Mouse (Mus musculus) heart, embryonic 16.5 days (tissue): ENCODE measurements around the gene Vcl. TPM values are rescaled to one million over a fixed set of nuclear protein-coding genes. Genes with fewer than 3 reads are reported as not detected.

ENCODE experiments used
- ATAC-seq: fragments of 200-750 bp; cut with Nextera tagmentation; replicated peaks from 2 replicates; pipeline ENCODE4 v1.8.0; 2017; ENCODE audit warnings: moderate number of reproducible peaks; ENCODE audit not compliant: insufficient read depth, low FRiP score; ENCODE audit errors: extremely low read depth
- H3K27ac ChIP-seq: fragments of 300-500 bp; sonication (generic); 2 replicates; pipeline ENCODE4 v1.5.1; 2014; ENCODE audit warnings: mild to moderate bottlenecking, low read length, control low read depth, moderate library complexity
- H3K27me3 ChIP-seq: fragments of 300-500 bp; sonication (generic); 2 replicates; pipeline ENCODE4 v1.6.1; 2014; ENCODE audit warnings: low read length, mixed read lengths; ENCODE audit not compliant: control insufficient read depth, insufficient read depth
- H3K36me3 ChIP-seq: fragments of 300-500 bp; sonication (generic); 2 replicates; pipeline ENCODE4 v1.6.1; 2014; ENCODE audit not compliant: control insufficient read depth, insufficient read depth
- H3K4me1 ChIP-seq: fragments of 300-500 bp; sonication (generic); 2 replicates; pipeline ENCODE4 v1.6.1; 2014; ENCODE audit warnings: low read length, mixed read lengths; ENCODE audit not compliant: control insufficient read depth, insufficient read depth
- H3K4me2 ChIP-seq: fragments of 300-500 bp; sonication (generic); 2 replicates; pipeline ENCODE4 v1.6.1; 2014; ENCODE audit warnings: low read depth, mild to moderate bottlenecking, control low read depth, low read length
- H3K4me3 ChIP-seq: fragments of 300-500 bp; sonication (generic); 2 replicates; pipeline ENCODE4 v1.5.1; 2014; ENCODE audit warnings: mild to moderate bottlenecking, control low read depth, low read length
- H3K9ac ChIP-seq: fragments of 300-500 bp; sonication (generic); 2 replicates; pipeline ENCODE4 v1.6.1; 2014; ENCODE audit warnings: low read length, control low read depth
- H3K9me3 ChIP-seq: fragments of 300-500 bp; sonication (generic); replicated peaks from 2 replicates; pipeline ENCODE4 v1.6.1; 2016; ENCODE audit warnings: low read length; ENCODE audit not compliant: control insufficient read depth
- WGBS: fragments of 180-500 bp; shearing (Covaris S2); extraction: QIAGEN DNeasy Blood & Tissue Kit; methylation state at CpG from one replicate; pipeline ENCODE4 v1.1.7; 2014; 5-methylcytosine and 5-hydroxymethylcytosine counted together
- polyA plus RNA-seq: library from polyadenylated mRNA; unstranded; fragments of >200 nt; fragmentation: Nextera tagmentation; extraction: Ambion mirVana; gene quantifications from 2 replicates; pipeline ENCODE4 v1.2.1, GENCODE M21; 2015

Gene Vcl
- polyA plus RNA-seq, 1 experiment from 2014 or later: 89.3 TPM

GRCm38 (mm10) chr14:20985482-20985881 is 56.3 kb downstream of the Vcl start:
- no peaks in the 10 kb centered on the region for H3K27me3 ChIP-seq
- ATAC-seq: no peak
- peaks cover 6% of the 10 kb centered on the region for H3K4me1 ChIP-seq
- H3K9me3 ChIP-seq: no peaks in the 10 kb centered on the region
- WGBS: 44% methylated on average over 3 of the region's 3 CpGs
- no peak overlapping the region for H3K4me2 ChIP-seq
- peaks cover 26% of the 10 kb centered on the region for H3K36me3 ChIP-seq
- no peak overlapping the region for H3K4me3 ChIP-seq
- H3K9ac ChIP-seq: no peak overlapping the region
- H3K27ac ChIP-seq: no peak overlapping the region

GRCm38 (mm10) chr14:20991492-20991891 is 62.3 kb downstream of the Vcl start:
- peaks cover 7% of the 10 kb centered on the region for H3K4me1 ChIP-seq
- no peaks in the 10 kb centered on the region for H3K9me3 ChIP-seq
- 78% methylated on average over 1 of the region's 1 CpGs for WGBS
- no peak overlapping the region for H3K9ac ChIP-seq
- H3K27me3 ChIP-seq: no peaks in the 10 kb centered on the region
- no peak overlapping the region for H3K4me2 ChIP-seq
- H3K4me3 ChIP-seq: no peak overlapping the region
- no peak for ATAC-seq
- H3K27ac ChIP-seq: no peak overlapping the region
- H3K36me3 ChIP-seq: peaks cover 25% of the 10 kb centered on the region

- no peak overlapping the region for H3K4me2 ChIP-seq
- H3K4me3 ChIP-seq: no peak overlapping the region
- peaks cover 7% of the 10 kb centered on the region for H3K4me1 ChIP-seq
- no peak overlapping the region for H3K9ac ChIP-seq
- ATAC-seq: no peak
- WGBS: 57% methylated on average over 3 of the region's 3 CpGs
- H3K36me3 ChIP-seq: peaks cover 21% of the 10 kb centered on the region
- H3K9me3 ChIP-seq: no peaks in the 10 kb centered on the region
- H3K27me3 ChIP-seq: no peaks in the 10 kb centered on the region
- H3K27ac ChIP-seq: no peak overlapping the region
Measured at GRCm38 (mm10) chr14:20993067-20993691, 64.0 kb downstream of the Vcl start.

DNA sequence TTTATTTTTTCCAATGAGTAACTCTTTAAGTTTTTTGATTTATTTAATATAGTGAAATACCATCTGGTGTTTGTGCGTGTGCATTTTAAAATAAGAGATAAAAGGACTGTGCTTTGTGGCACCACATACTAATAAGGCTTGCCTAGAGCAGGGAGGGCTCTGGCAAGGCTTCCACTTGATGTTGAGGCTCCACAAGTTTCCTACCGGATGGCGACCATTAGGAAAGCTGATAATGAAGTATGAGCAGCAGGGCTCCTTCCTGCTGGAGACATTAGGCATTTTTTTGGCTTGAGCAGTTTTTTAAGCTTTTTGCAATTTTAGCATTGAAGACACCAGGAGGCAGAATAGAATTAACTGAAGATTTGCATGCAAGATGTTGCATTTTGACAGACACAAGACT is 65.3 kb downstream of the Vcl start:
- Histone ChIP-seq H3K4me2 (no peak overlapping the region), H3K27ac (peak overlapping the region; percentile 61), H3K4me1 (peaks cover 7% of the 10 kb centered on the region), H3K9me3 (no peaks in the 10 kb centered on the region), H3K9ac (no peak overlapping the region), H3K27me3 (no peaks in the 10 kb centered on the region), H3K36me3 (peaks cover 21% of the 10 kb centered on the region), H3K4me3 (no peak overlapping the region)
- WGBS: 41% methylated on average over 3 of the region's 3 CpGs
- no peak for ATAC-seq

DNA sequence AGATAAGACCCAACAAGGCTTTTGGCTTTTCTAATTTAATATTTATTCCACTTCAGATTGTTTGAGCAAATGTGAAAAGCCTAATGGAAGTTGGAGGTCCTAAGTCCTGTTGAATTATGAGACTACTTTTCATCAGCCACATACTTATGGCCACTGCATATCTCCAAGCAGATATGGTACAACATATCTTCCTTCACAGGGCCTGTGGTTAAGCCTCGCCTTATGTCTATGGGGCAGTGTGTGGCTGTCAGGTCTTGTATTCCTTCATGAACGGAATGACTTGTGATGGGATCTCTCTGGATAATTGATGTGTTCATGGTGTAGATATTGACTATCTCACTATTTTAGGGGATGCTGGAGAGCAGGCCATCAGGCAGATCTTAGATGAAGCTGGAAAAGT is 66.3 kb downstream of the Vcl start:
- ATAC-seq: no peak
- Histone ChIP-seq H3K4me2 (no peak overlapping the region), H3K9ac (no peak overlapping the region), H3K4me1 (peaks cover 7% of the 10 kb centered on the region), H3K36me3 (peaks cover 20% of the 10 kb centered on the region), H3K27ac (no peak overlapping the region), H3K9me3 (no peaks in the 10 kb centered on the region), H3K27me3 (no peaks in the 10 kb centered on the region), H3K4me3 (no peak overlapping the region)
- 81% methylated on average over 2 of the region's 2 CpGs for WGBS

DNA sequence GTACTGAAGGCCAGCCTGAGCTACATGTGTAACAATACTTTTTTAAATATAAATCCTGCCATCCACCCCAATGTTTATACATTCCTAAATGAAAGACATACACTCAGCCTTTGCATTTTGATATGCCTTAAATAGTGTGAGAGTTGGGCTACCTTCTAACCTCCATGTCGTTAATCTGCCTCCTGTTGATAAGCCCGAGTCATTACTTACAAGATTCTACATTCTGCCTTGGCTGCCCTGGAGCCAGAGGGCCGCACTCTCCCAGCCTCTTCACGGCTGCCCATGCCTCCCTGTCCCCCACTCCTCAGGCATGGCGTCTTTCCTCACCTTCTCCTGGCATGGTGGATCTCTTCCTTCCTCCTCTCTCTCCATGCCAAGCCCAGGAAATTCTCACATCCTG is 67.2 kb downstream of the Vcl start:
- Histone ChIP-seq H3K9ac (no peak overlapping the region), H3K27me3 (no peaks in the 10 kb centered on the region), H3K9me3 (no peaks in the 10 kb centered on the region), H3K4me1 (peaks cover 7% of the 10 kb centered on the region), H3K4me3 (no peak overlapping the region), H3K4me2 (no peak overlapping the region), H3K27ac (no peak overlapping the region), H3K36me3 (peaks cover 23% of the 10 kb centered on the region)
- 44% methylated on average over 5 of the region's 5 CpGs for WGBS
- no peak for ATAC-seq

DNA sequence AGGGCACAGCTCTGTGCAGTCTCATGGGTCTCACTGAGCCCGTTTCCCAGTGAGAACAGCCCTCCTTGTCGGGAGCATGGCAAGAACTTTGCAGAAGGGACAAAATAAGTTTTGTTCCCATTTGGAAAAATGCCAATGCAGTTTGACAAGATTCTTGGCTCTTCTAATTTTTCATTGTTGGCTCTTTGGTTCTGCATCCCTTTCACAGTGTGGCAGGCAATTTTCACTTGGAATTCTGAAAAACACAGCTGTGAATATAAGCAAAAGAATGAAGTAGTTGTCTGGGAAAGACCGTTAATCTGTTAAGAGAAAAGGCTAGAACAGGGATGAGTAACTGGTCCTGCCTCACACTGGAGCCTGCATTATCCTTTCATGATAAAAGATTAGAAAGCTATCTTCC is 68.3 kb downstream of the Vcl start:
- no peaks in the 10 kb centered on the region for H3K27me3 ChIP-seq
- H3K27ac ChIP-seq: no peak overlapping the region
- no peak overlapping the region for H3K4me2 ChIP-seq
- ATAC-seq: no peak
- no peak overlapping the region for H3K9ac ChIP-seq
- H3K36me3 ChIP-seq: peaks cover 17% of the 10 kb centered on the region
- WGBS: 57% methylated on average over 3 of the region's 3 CpGs
- peaks cover 7% of the 10 kb centered on the region for H3K4me1 ChIP-seq
- no peaks in the 10 kb centered on the region for H3K9me3 ChIP-seq
- H3K4me3 ChIP-seq: no peak overlapping the region

- peaks cover 25% of the 10 kb centered on the region for H3K36me3 ChIP-seq
- no peak overlapping the region for H3K9ac ChIP-seq
- H3K4me3 ChIP-seq: no peak overlapping the region
- no peak overlapping the region for H3K27ac ChIP-seq
- H3K9me3 ChIP-seq: no peaks in the 10 kb centered on the region
- WGBS: 83% methylated on average over 4 of the region's 4 CpGs
- peaks cover 4% of the 10 kb centered on the region for H3K4me1 ChIP-seq
- ATAC-seq: no peak
- H3K4me2 ChIP-seq: no peak overlapping the region
- no peaks in the 10 kb centered on the region for H3K27me3 ChIP-seq
Measured at GRCm38 (mm10) chr14:20999617-21000016, 70.4 kb downstream of the Vcl start.

DNA sequence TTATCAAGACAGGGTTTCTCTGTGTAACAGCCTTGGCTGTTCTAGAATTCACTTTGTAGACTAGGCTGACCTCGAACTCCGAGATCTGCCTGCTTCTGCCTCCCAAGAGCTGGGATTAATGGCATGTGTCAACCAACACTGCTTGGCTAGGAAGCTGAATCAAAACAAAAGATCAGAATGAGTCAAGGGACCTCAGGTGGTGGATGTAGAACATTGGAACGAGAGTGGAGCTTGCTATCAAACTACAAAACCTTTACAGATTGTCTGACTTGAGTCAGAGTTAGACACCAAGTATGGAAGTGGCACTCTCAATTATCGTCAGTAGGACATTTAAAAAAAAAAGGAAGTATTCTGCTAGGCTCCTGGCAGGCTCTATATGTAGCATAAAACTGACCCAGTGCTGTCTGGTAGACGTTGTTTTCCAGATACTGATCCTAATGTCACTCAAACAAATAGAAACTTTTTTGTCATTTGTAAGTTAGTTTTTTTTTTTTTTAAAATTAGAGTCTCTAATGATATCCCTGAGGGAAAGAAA is 84.7 kb downstream of the Vcl start:
- H3K9ac ChIP-seq: no peak overlapping the region
- H3K9me3 ChIP-seq: no peaks in the 10 kb centered on the region
- H3K4me3 ChIP-seq: no peak overlapping the region
- WGBS: 74% methylated on average over 5 of the region's 5 CpGs
- no peaks in the 10 kb centered on the region for H3K27me3 ChIP-seq
- no peak for ATAC-seq
- peaks cover 45% of the 10 kb centered on the region for H3K36me3 ChIP-seq
- no peak overlapping the region for H3K4me2 ChIP-seq
- no peaks in the 10 kb centered on the region for H3K4me1 ChIP-seq
- H3K27ac ChIP-seq: no peak overlapping the region
